Mouse (Mus musculus) liver, embryonic 11.5 days (tissue): ENCODE results near the gene Stpg1. TPM values are rescaled to one million over a fixed set of nuclear protein-coding genes. Genes with fewer than 3 reads are reported as not detected.

ENCODE experiments used
- microRNA-seq: library from miRNA; unstranded; fragments of <30 nt; microRNA quantifications from one replicate; pipeline ENCODE4, GENCODE M21; 2017; ENCODE audit warnings: borderline number of aligned reads
- polyA plus RNA-seq: library from polyadenylated mRNA; unstranded; fragments of >200 nt; fragmentation: Nextera tagmentation; extraction: Ambion mirVana; gene quantifications from 2 replicates; pipeline ENCODE4 v1.2.1, GENCODE M21; 2014

Gene Stpg1
- polyA plus RNA-seq, 1 experiment from 2014 or later = 0.15 TPM

Small RNA genes within 50 kb of the gene (microRNA-seq; reads per million reads assigned to microRNA genes)
- gene Gm25317 = not detected

Other genes starting within 250 kb of the Stpg1 start
- 149 and 176 TPM in 2 replicates for gene Clic4, start 222.0 kb upstream of the Stpg1 start, polyA plus RNA-seq
- 191 and 195 TPM in 2 replicates for gene Srrm1, start 141.5 kb upstream of the Stpg1 start, polyA plus RNA-seq
- 0.86 TPM in 1 of 2 replicates, not detected in the other for gene Ncmap, start 96.6 kb upstream of the Stpg1 start, polyA plus RNA-seq
- gene Rcan3, start 60.9 kb upstream of the Stpg1 start, polyA plus RNA-seq = 8.6 and 9.2 TPM in 2 replicates
- 2.8 and 4.5 TPM in 2 replicates for gene Nipal3, start 248 bp downstream of the Stpg1 start, polyA plus RNA-seq
- 2.7 and 3.7 TPM in 2 replicates for gene Grhl3, start 78.8 kb downstream of the Stpg1 start, polyA plus RNA-seq
- gene Ifnlr1, start 191.5 kb downstream of the Stpg1 start, polyA plus RNA-seq = 0.07 and 0.13 TPM in 2 replicates
- gene Il22ra1, start 233.4 kb downstream of the Stpg1 start, polyA plus RNA-seq = 0.10 and 0.49 TPM in 2 replicates